Mouse (Mus musculus): Measurements from ENCODE around the gene Ankrd22. TPM values are rescaled to one million over a fixed set of nuclear protein-coding genes. Genes with fewer than 3 reads are reported as not detected.

Ankrd22 gene
- polyA plus RNA-seq, 1 experiment from 2014 or later: 16.3 TPM

GRCm38 (mm10) chr19:34100633-34101032 lies 65.2 kb downstream of the Ankrd22 start, which contains the start of gene Lipm:
Gene Lipm, plus strand, starts transcription at chr19:34100933.
- Histone ChIP-seq H3K36me3 (ENCODE audit: control insufficient read depth, insufficient read depth, low read length) (no peaks in the 10 kb centered on the region), H3K4me2 (replicated peaks; ENCODE audit: low read depth) (no peak within 1 kb of the TSS), H3K9me3 (ENCODE audit: control insufficient read depth, low read length) (no peaks in the 10 kb centered on the region), H3K4me3 (ENCODE audit: low read depth, low read length) (no peak within 1 kb of the TSS), H3K9ac (ENCODE audit: low read length) (no peak within 1 kb of the TSS), H3K27ac (replicated peaks) (peak within 1 kb of the TSS; percentile 40), H3K27me3 (ENCODE audit: control insufficient read depth, insufficient read depth, low read length) (no peaks in the 10 kb centered on the region), H3K4me1 (replicated peaks; ENCODE audit: control insufficient read depth, insufficient read depth) (no peaks in the 10 kb centered on the region)
- no peak for TF ChIP-seq CTCF (IDR thresholded peaks at IDR 0.05; ENCODE audit: low read depth)
- no peak for TF ChIP-seq EP300 (optimal IDR thresholded peaks at IDR 0.05)
- no peak for DNase-seq (ENCODE audit: low spot score)
- ATAC-seq (ENCODE audit: low FRiP score, low TSS enrichment): no peak
- 72% methylated on average over 4 of the region's 4 CpGs for WGBS

DNA sequence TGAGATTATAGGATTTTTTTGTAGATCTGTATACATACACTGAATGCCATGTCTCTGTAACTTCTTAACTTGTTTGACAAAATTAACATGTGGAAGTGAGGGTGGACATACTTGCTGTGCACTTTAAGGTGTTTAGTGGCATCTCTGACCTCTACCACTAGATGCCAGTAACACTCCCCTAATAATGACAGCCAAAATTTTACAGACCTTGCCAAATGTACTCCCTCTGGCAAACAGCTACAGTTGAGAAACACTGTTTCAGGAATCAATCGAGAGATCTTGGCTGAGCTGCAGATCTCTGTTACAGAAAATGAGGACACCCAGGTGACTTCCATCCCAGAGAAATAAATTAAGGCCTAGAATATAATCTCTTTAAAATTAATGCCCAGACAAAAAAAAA lies 69.6 kb downstream of the Ankrd22 start:
- Histone ChIP-seq H3K27me3 (ENCODE audit: control insufficient read depth, insufficient read depth, low read length) (no peaks in the 10 kb centered on the region), H3K9me3 (ENCODE audit: control insufficient read depth, low read length) (no peaks in the 10 kb centered on the region), H3K27ac (replicated peaks) (no peak overlapping the region), H3K4me2 (replicated peaks; ENCODE audit: low read depth) (no peak overlapping the region), H3K4me3 (ENCODE audit: low read depth, low read length) (no peak overlapping the region), H3K4me1 (replicated peaks; ENCODE audit: control insufficient read depth, insufficient read depth) (no peaks in the 10 kb centered on the region), H3K36me3 (ENCODE audit: control insufficient read depth, insufficient read depth, low read length) (no peaks in the 10 kb centered on the region), H3K9ac (ENCODE audit: low read length) (no peak overlapping the region)
- ATAC-seq (ENCODE audit: low FRiP score, low TSS enrichment): no peak
- WGBS: 41% methylated on average over 1 of the region's 1 CpGs
- TF ChIP-seq EP300 (optimal IDR thresholded peaks at IDR 0.05) (no peak), CTCF (IDR thresholded peaks at IDR 0.05; ENCODE audit: low read depth) (peak; percentile 35; the same call in 1 of the 2 replicates)
- no peak for DNase-seq (ENCODE audit: low spot score)

GRCm38 (mm10) chr19:34095381-34095780 lies 70.5 kb downstream of the Ankrd22 start:
- H3K4me2 ChIP-seq (replicated peaks; ENCODE audit: low read depth): no peak overlapping the region
- H3K36me3 ChIP-seq (ENCODE audit: control insufficient read depth, insufficient read depth, low read length): no peaks in the 10 kb centered on the region
- H3K4me3 ChIP-seq (ENCODE audit: low read depth, low read length): no peak overlapping the region
- no peaks in the 10 kb centered on the region for H3K4me1 ChIP-seq (replicated peaks; ENCODE audit: control insufficient read depth, insufficient read depth)
- WGBS: 58% methylated on average over 5 of the region's 5 CpGs
- no peak for TF ChIP-seq CTCF (IDR thresholded peaks at IDR 0.05; ENCODE audit: low read depth)
- TF ChIP-seq EP300 (optimal IDR thresholded peaks at IDR 0.05): no peak
- DNase-seq (ENCODE audit: low spot score) (no peak), ATAC-seq (ENCODE audit: low FRiP score, low TSS enrichment) (no peak)
- H3K27me3 ChIP-seq (ENCODE audit: control insufficient read depth, insufficient read depth, low read length): no peaks in the 10 kb centered on the region
- no peak overlapping the region for H3K27ac ChIP-seq (replicated peaks)
- no peaks in the 10 kb centered on the region for H3K9me3 ChIP-seq (ENCODE audit: control insufficient read depth, low read length)
- no peak overlapping the region for H3K9ac ChIP-seq (ENCODE audit: low read length)

- no peaks in the 10 kb centered on the region for H3K4me1 ChIP-seq (replicated peaks; ENCODE audit: control insufficient read depth, insufficient read depth)
- H3K9ac ChIP-seq (ENCODE audit: low read length): no peak overlapping the region
- no peaks in the 10 kb centered on the region for H3K27me3 ChIP-seq (ENCODE audit: control insufficient read depth, insufficient read depth, low read length)
- no peak for ATAC-seq (ENCODE audit: low FRiP score, low TSS enrichment)
- no peak overlapping the region for H3K27ac ChIP-seq (replicated peaks)
- no peak overlapping the region for H3K4me2 ChIP-seq (replicated peaks; ENCODE audit: low read depth)
- no peak for TF ChIP-seq EP300 (optimal IDR thresholded peaks at IDR 0.05)
- TF ChIP-seq CTCF (IDR thresholded peaks at IDR 0.05; ENCODE audit: low read depth): no peak
- DNase-seq (ENCODE audit: low spot score): no peak
- 65% methylated on average over 3 of the region's 3 CpGs for WGBS
- H3K9me3 ChIP-seq (ENCODE audit: control insufficient read depth, low read length): no peaks in the 10 kb centered on the region
- H3K4me3 ChIP-seq (ENCODE audit: low read depth, low read length): no peak overlapping the region
- no peaks in the 10 kb centered on the region for H3K36me3 ChIP-seq (ENCODE audit: control insufficient read depth, insufficient read depth, low read length)
Measured at GRCm38 (mm10) chr19:34089011-34089680, 76.7 kb downstream of the Ankrd22 start.

DNA sequence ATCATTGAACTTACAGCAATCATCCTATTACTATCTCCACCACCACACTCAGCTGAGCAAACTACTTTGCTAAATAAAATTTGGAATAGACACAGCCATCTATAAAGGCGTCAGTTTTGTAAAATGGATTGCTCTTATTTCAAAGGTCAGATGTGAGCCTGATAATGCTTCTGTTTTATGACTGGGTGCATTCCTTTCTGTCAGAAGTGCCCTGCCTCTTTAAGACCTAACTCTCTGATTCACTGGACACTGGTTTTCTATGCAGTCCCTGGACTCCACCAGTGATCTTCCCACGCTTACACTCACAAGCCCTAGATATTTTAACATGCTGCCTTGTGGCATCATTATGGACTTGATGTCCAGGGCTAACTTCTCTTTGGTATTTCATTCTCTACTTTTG lies 87.7 kb downstream of the Ankrd22 start:
- 59% methylated on average over 2 of the region's 2 CpGs for WGBS
- TF ChIP-seq CTCF (IDR thresholded peaks at IDR 0.05; ENCODE audit: low read depth) (no peak), EP300 (optimal IDR thresholded peaks at IDR 0.05) (no peak)
- H3K9ac ChIP-seq (ENCODE audit: low read length): no peak overlapping the region
- ATAC-seq (ENCODE audit: low FRiP score, low TSS enrichment): no peak
- no peaks in the 10 kb centered on the region for H3K27me3 ChIP-seq (ENCODE audit: control insufficient read depth, insufficient read depth, low read length)
- H3K4me1 ChIP-seq (replicated peaks; ENCODE audit: control insufficient read depth, insufficient read depth): no peaks in the 10 kb centered on the region
- no peak overlapping the region for H3K4me2 ChIP-seq (replicated peaks; ENCODE audit: low read depth)
- DNase-seq (ENCODE audit: low spot score): no peak
- H3K36me3 ChIP-seq (ENCODE audit: control insufficient read depth, insufficient read depth, low read length): no peaks in the 10 kb centered on the region
- no peak overlapping the region for H3K4me3 ChIP-seq (ENCODE audit: low read depth, low read length)
- no peak overlapping the region for H3K27ac ChIP-seq (replicated peaks)
- H3K9me3 ChIP-seq (ENCODE audit: control insufficient read depth, low read length): no peaks in the 10 kb centered on the region

DNA sequence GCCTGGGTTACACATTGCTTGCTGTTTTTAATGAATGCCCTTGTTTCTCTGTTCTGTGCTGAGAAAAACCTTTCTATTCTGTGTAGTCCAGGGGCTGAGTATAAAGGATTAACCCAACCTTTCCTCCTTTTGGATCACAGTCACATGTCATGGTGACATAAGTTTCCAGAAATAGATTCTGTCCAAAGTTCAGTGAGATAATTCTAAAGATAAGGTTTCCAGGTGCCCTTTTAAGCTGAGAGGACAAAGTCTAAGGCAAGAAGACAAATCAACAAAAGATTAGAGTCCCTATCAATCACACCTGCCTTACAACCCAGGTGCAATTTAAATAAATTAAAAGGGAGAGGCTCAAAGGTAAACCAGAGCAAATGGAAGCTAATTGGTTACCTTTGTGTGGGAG lies 91.6 kb downstream of the Ankrd22 start:
- H3K27me3 ChIP-seq (ENCODE audit: control insufficient read depth, insufficient read depth, low read length): no peaks in the 10 kb centered on the region
- H3K9ac ChIP-seq (ENCODE audit: low read length): no peak overlapping the region

More for the DNA sequence above, 91.6 kb downstream of the Ankrd22 start:
- DNase-seq (ENCODE audit: low spot score) (peak; percentile 17), ATAC-seq (ENCODE audit: low FRiP score, low TSS enrichment) (peak; percentile 96)
- Histone ChIP-seq H3K4me2 (replicated peaks; ENCODE audit: low read depth) (no peak overlapping the region), H3K4me1 (replicated peaks; ENCODE audit: control insufficient read depth, insufficient read depth) (no peaks in the 10 kb centered on the region), H3K36me3 (ENCODE audit: control insufficient read depth, insufficient read depth, low read length) (no peaks in the 10 kb centered on the region), H3K4me3 (ENCODE audit: low read depth, low read length) (no peak overlapping the region), H3K27ac (replicated peaks) (no peak overlapping the region), H3K9me3 (ENCODE audit: control insufficient read depth, low read length) (no peaks in the 10 kb centered on the region)
- TF ChIP-seq EP300 (optimal IDR thresholded peaks at IDR 0.05) (no peak), CTCF (IDR thresholded peaks at IDR 0.05; ENCODE audit: low read depth) (no peak)

Other genes with a start within 250 kb of the Ankrd22 start
- gene Lipf, start 204.9 kb downstream of the Ankrd22 start, polyA plus RNA-seq (2015; fragmentation: Nextera tagmentation; extraction: Ambion mirVana): not detected in 2 replicates
- gene Lipk, start 157.8 kb downstream of the Ankrd22 start, polyA plus RNA-seq (2015; fragmentation: Nextera tagmentation; extraction: Ambion mirVana): 34.4 and 35.0 TPM in 2 replicates
- 1.1 and 1.2 TPM in 2 replicates for gene Lipn, start 98.7 kb downstream of the Ankrd22 start, polyA plus RNA-seq (2015; fragmentation: Nextera tagmentation; extraction: Ambion mirVana)
- 33.0 and 35.0 TPM in 2 replicates for gene Lipm, start 65.1 kb downstream of the Ankrd22 start, polyA plus RNA-seq (2015; fragmentation: Nextera tagmentation; extraction: Ambion mirVana)
- 13.0 and 13.1 TPM in 2 replicates for gene Stambpl1, start 26.2 kb upstream of the Ankrd22 start, polyA plus RNA-seq (2015; fragmentation: Nextera tagmentation; extraction: Ambion mirVana)
- gene Acta2, start 89.5 kb upstream of the Ankrd22 start, polyA plus RNA-seq (2015; fragmentation: Nextera tagmentation; extraction: Ambion mirVana): 3,095 and 3,545 TPM in 2 replicates
- gene Fas, start 124.6 kb upstream of the Ankrd22 start, polyA plus RNA-seq (2015; fragmentation: Nextera tagmentation; extraction: Ambion mirVana): 8.3 and 9.0 TPM in 2 replicates